Mouse (Mus musculus) erythroblast, embryonic 14.5 days (primary cell): ENCODE measurements around the gene Foxp1. TPM values are rescaled to one million over a fixed set of nuclear protein-coding genes. Genes with fewer than 3 reads are reported as not detected.

Experiments used
- H3K27me3 ChIP-seq: 2 replicates; pipeline ENCODE4 v1.6.1; 2012; ENCODE audit warnings: inconsistent platforms; ENCODE audit not compliant: control insufficient read depth
- H3K36me3 ChIP-seq: 2 replicates; pipeline ENCODE4 v1.6.1; 2012; ENCODE audit warnings: mild to moderate bottlenecking, inconsistent platforms; ENCODE audit not compliant: control insufficient read depth
- H3K4me1 ChIP-seq: 2 replicates; pipeline ENCODE4 v1.6.1; 2012; ENCODE audit warnings: inconsistent platforms; ENCODE audit not compliant: control insufficient read depth
- H3K4me3 ChIP-seq: replicated peaks from 2 replicates; pipeline ENCODE3; 2012; ENCODE audit warnings: moderate library complexity, mild to moderate bottlenecking, inconsistent platforms
- H3K9me3 ChIP-seq: 2 replicates; pipeline ENCODE4 v1.6.1; 2012; ENCODE audit warnings: low read length, inconsistent platforms, mixed read lengths; ENCODE audit not compliant: control insufficient read depth
- GATA1 ChIP-seq: IDR thresholded peaks from 2 replicates; pipeline ENCODE4 v1.6.1; 2012; ENCODE audit warnings: low read length, inconsistent platforms, mixed read lengths
- TAL1 ChIP-seq: IDR thresholded peaks from 3 replicates; pipeline ENCODE4 v1.6.1; 2012; ENCODE audit warnings: low read length, inconsistent platforms, mixed read lengths
- polyA plus RNA-seq: library from polyadenylated mRNA; stranded (reverse); fragments of >175 nt; gene quantifications from 2 replicates; pipeline ENCODE4 v1.2.3, GENCODE M21; 2012

Gene Foxp1
- polyA plus RNA-seq, 1 experiment = 1.7 TPM

DNA sequence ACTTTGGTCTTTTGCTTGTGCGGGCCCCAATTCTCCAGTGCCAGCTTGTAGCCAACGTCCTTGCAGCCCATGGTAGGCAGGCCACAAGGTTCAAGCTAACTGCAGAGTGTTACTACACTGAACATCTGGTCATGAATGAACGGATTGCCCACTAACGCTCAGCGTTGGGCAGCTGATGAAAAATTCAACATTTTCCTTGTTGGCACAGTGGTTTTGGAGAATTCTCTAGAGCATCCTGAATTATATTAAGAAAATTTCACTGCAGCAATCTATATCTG lies 183.2 kb downstream of the Foxp1 start:
- Histone ChIP-seq H3K4me3 (no peak overlapping the region), H3K36me3 (no peaks in the 10 kb centered on the region), H3K4me1 (no peaks in the 10 kb centered on the region), H3K27me3 (no peaks in the 10 kb centered on the region), H3K9me3 (no peaks in the 10 kb centered on the region)
- TF ChIP-seq GATA1 = no peak

DNA sequence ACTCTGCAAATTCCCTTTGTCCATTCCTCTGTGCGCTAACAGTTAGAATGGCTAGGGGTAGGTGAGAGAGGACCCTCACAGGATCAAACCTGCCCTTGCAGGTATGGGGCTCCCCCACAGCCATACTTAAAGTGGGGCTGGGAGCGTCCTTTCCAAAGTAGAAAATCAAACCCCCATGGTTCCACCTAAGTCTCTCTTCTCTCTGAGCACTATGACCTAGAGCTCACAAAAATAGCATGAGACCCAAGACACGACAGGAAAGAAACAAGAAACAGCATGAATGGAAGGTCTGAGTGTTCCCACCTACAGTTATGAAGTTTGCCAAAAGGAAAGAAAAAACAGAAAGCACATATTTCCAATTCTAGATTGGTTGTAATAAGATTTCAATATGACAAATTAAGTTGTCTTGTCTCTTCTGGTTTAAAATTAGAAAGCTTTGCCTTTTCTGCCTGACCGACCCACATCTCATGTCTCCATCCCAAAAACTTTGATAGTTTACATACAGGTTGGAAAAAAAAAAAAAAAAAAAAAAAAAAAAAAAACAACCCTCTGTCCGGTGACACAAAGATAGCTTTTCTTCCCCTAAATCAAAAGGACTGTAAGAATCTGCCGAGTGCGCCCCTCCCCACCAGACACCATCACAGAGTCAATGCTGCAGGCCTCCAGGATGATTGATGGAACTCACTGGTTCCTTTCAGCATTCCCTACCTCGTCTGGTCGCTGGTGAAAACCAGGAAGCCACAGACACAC lies 183.8 kb downstream of the Foxp1 start:
- no peaks in the 10 kb centered on the region for H3K27me3 ChIP-seq
- H3K4me3 ChIP-seq = no peak overlapping the region

GRCm38 (mm10) chr6:99338174-99338573 lies 184.3 kb downstream of the Foxp1 start:
- no peaks in the 10 kb centered on the region for H3K36me3 ChIP-seq
- no peaks in the 10 kb centered on the region for H3K4me1 ChIP-seq
- no peaks in the 10 kb centered on the region for H3K9me3 ChIP-seq
- H3K27me3 ChIP-seq = no peaks in the 10 kb centered on the region
- H3K4me3 ChIP-seq = no peak overlapping the region
- no peak for TF ChIP-seq GATA1
- TF ChIP-seq TAL1 = no peak

More for the DNA sequence above, 183.8 kb downstream of the Foxp1 start:
- Histone ChIP-seq H3K4me1 (no peaks in the 10 kb centered on the region), H3K9me3 (no peaks in the 10 kb centered on the region), H3K36me3 (no peaks in the 10 kb centered on the region)
- TF ChIP-seq TAL1 (no peak), GATA1 (no peak)

GRCm38 (mm10) chr6:99337575-99337974 lies 184.9 kb downstream of the Foxp1 start:
- Histone ChIP-seq H3K4me3 (no peak overlapping the region), H3K36me3 (no peaks in the 10 kb centered on the region), H3K9me3 (no peaks in the 10 kb centered on the region), H3K27me3 (no peaks in the 10 kb centered on the region), H3K4me1 (no peaks in the 10 kb centered on the region)
- no peak for TF ChIP-seq TAL1

GRCm38 (mm10) chr6:99336191-99336590 lies 186.3 kb downstream of the Foxp1 start:
- no peaks in the 10 kb centered on the region for H3K27me3 ChIP-seq
- H3K4me3 ChIP-seq = no peak overlapping the region
- H3K4me1 ChIP-seq = no peaks in the 10 kb centered on the region
- no peaks in the 10 kb centered on the region for H3K9me3 ChIP-seq
- H3K36me3 ChIP-seq = no peaks in the 10 kb centered on the region
- TF ChIP-seq GATA1 = no peak
- TF ChIP-seq TAL1 = no peak

DNA sequence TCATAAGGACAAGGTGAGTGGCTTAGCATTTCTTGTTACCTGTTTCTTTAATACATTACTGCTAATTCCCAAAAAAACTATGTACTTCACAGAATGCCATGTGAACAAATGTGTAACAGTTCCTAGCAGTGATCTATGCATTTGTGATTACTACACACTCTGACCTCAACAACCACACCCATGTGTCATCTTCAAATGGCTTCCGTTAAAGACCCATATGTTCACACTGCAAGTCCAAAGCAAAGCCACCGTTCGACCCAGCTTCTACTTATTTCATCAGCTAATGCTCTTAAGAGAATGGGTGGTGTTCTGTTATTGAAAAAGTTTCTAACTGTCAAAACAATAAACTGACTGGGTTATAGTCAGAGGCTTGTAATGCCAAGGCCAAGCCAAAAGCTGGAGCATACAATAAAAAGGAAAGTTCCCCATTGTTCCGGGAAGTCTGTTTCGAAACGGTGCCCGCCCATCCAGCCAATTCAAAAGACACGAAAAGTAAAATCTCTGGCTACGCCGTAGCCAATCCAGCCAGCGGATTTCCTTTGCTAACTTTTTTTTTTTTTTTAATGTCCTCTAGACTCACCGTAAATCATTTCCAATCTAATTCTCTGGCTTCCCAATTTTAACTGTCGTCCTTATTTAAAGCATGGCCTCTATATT lies 187.2 kb downstream of the Foxp1 start:
- Histone ChIP-seq H3K9me3 (no peaks in the 10 kb centered on the region), H3K4me3 (no peak overlapping the region), H3K27me3 (no peaks in the 10 kb centered on the region), H3K36me3 (no peaks in the 10 kb centered on the region), H3K4me1 (no peaks in the 10 kb centered on the region)
- TF ChIP-seq TAL1 = no peak
- TF ChIP-seq GATA1 = no peak

GRCm38 (mm10) chr6:99334255-99334654 lies 188.3 kb downstream of the Foxp1 start:
- H3K9me3 ChIP-seq = no peaks in the 10 kb centered on the region
- H3K36me3 ChIP-seq = no peaks in the 10 kb centered on the region
- no peaks in the 10 kb centered on the region for H3K4me1 ChIP-seq
- TF ChIP-seq TAL1 = no peak
- no peak for TF ChIP-seq GATA1
- no peaks in the 10 kb centered on the region for H3K27me3 ChIP-seq
- no peak overlapping the region for H3K4me3 ChIP-seq

DNA sequence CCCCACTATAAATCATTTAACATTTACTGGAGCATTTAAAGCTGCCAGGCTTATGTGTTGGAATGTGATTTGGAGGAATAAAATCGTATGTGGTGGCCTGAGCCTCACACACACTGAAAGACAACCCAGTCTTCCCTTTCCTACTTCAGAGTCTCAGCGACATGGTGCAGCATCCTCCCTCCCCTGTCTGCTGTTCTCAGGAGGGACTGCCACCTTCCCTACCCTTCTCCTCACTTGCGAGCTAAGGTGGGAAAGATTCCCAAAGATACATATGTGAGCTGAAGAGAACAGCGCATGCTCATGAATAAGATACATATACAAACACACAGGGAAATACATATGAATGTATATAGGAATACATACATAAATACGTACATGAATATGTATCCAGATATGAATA lies 189.4 kb downstream of the Foxp1 start:
- Histone ChIP-seq H3K9me3 (no peaks in the 10 kb centered on the region), H3K27me3 (no peaks in the 10 kb centered on the region), H3K36me3 (no peaks in the 10 kb centered on the region), H3K4me3 (no peak overlapping the region), H3K4me1 (no peaks in the 10 kb centered on the region)
- no peak for TF ChIP-seq TAL1
- TF ChIP-seq GATA1 = no peak

DNA sequence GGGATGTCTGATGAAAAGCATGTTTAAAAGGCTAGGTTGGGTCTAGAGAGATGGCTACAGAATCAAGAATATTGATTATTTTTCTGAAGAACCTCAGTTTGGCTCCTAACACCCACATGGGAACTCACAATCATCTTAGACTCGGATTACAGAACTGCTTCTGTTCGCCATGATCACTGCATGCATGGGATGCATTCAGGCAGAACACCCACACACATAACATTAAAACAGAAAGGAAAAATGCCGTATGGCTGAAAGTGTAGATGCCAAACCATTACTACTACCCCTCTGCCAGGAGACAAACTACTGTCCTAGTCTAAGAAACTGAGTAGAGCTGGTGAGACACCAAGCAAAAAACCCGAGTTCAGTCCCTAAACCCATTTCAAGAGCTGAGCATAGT lies 192.4 kb downstream of the Foxp1 start:
- Histone ChIP-seq H3K36me3 (no peaks in the 10 kb centered on the region), H3K9me3 (no peaks in the 10 kb centered on the region), H3K4me3 (no peak overlapping the region), H3K4me1 (no peaks in the 10 kb centered on the region), H3K27me3 (no peaks in the 10 kb centered on the region)
- TF ChIP-seq GATA1 (no peak), TAL1 (no peak)

DNA sequence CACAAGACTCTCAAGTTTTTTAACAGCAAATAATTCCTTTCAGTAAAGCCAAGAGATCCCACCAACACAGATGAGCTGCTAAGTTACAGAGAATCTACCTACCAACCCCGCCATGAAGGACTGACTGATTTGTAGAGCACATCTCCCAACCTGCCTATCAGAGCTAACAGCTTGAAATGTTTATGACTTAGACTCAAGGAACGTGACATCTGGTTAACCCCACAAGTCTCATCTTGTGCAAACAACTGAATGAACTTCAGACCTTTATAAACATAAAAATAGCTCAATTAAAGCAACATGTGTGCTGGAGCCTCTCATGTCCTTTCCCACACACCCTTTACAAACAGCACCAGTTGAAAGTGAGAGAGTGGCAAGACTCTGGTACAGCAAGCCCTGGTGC lies 193.9 kb downstream of the Foxp1 start:
- Histone ChIP-seq H3K27me3 (no peaks in the 10 kb centered on the region), H3K4me1 (no peaks in the 10 kb centered on the region), H3K9me3 (no peaks in the 10 kb centered on the region), H3K36me3 (no peaks in the 10 kb centered on the region), H3K4me3 (no peak overlapping the region)
- TF ChIP-seq GATA1 (no peak), TAL1 (no peak)
